Mouse (Mus musculus) limb, embryonic 10.5 days (tissue): ENCODE measurements at regions not wholly inside any gene's neighbourhood (a gene's known extent, or its start where the extent isn't known, plus 50 kb on each side); places are given as distances from the start of the nearest gene placed in this dataset.
A peak's percentile ranks its signal among the peaks of the same experiment; 100 is the strongest.

Source experiments
- DNase-seq: peaks from one replicate; pipeline ENCODE4 v3.0.0-alpha.2; 2017; ENCODE audit warnings: low spot score
- H3K27ac ChIP-seq: fragments of 300-500 bp; sonication (generic); 2 replicates; pipeline ENCODE4 v1.5.1; 2016; ENCODE audit warnings: mild to moderate bottlenecking
- H3K27me3 ChIP-seq: fragments of 300-500 bp; sonication (generic); 2 replicates; pipeline ENCODE4 v1.6.1; 2016; ENCODE audit warnings: low read depth, mild to moderate bottlenecking; ENCODE audit not compliant: poor library complexity, severe bottlenecking
- H3K36me3 ChIP-seq: fragments of 300-500 bp; sonication (generic); 2 replicates; pipeline ENCODE4 v1.6.1; 2016; ENCODE audit warnings: mild to moderate bottlenecking, moderate library complexity
- H3K4me1 ChIP-seq: fragments of 300-500 bp; sonication (generic); 2 replicates; pipeline ENCODE4 v1.6.1; 2016
- H3K4me3 ChIP-seq: fragments of 300-500 bp; sonication (generic); 2 replicates; pipeline ENCODE4 v1.5.1; 2016; ENCODE audit warnings: mild to moderate bottlenecking, moderate library complexity
- H3K9me3 ChIP-seq: fragments of 300-500 bp; sonication (generic); replicated peaks from 2 replicates; pipeline ENCODE4 v1.6.1; 2016; ENCODE audit warnings: mild to moderate bottlenecking
- WGBS: fragments of 180-500 bp; shearing (Covaris S2); methylation state at CpG from one replicate; pipeline ENCODE4 v1.1.7; 2016; 5-methylcytosine and 5-hydroxymethylcytosine counted together

- Histone ChIP-seq H3K4me1 (no peaks in the 10 kb centered on the region), H3K27ac (no peak overlapping the region), H3K4me3 (no peak overlapping the region), H3K36me3 (no peaks in the 10 kb centered on the region), H3K9me3 (no peaks in the 10 kb centered on the region), H3K27me3 (no peaks in the 10 kb centered on the region)
- 89% methylated on average over 3 of the region's 3 CpGs for WGBS
- DNase-seq, result no peak
These were observed 132.0 kb upstream of the Dcbld2 start for GRCm38 (mm10) chr16:58276281-58276680.

DNA sequence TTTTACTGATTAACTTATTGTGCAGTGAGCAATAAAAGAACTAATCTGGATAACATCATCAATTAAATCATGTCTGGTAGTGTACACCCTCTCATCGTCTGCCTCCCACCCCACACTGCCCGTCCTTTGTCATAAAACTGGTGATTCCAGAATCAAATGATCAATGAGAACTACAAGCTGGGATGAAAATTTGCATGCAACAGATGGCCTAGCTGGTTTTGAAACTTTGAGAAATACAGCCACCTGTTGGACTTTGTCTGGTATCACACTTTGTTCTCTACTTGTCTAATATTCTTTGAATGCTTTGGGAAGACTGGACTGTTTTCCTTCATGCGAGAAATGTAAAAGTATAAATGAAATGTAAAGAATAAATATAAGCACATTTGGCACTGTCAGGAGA, 126.8 kb upstream of the Dcbld2 start:
- no peak for DNase-seq
- no peak overlapping the region for H3K4me3 ChIP-seq
- 64% methylated on average over 3 of the region's 3 CpGs for WGBS
- H3K9me3 ChIP-seq, result no peaks in the 10 kb centered on the region
- 0 out of 2 replicates have a peak, but pooled peaks cover 4% of the 10 kb centered on the region for H3K4me1 ChIP-seq
- H3K27ac ChIP-seq, result no peak overlapping the region
- no peaks in the 10 kb centered on the region for H3K27me3 ChIP-seq
- H3K36me3 ChIP-seq, result no peaks in the 10 kb centered on the region

DNA sequence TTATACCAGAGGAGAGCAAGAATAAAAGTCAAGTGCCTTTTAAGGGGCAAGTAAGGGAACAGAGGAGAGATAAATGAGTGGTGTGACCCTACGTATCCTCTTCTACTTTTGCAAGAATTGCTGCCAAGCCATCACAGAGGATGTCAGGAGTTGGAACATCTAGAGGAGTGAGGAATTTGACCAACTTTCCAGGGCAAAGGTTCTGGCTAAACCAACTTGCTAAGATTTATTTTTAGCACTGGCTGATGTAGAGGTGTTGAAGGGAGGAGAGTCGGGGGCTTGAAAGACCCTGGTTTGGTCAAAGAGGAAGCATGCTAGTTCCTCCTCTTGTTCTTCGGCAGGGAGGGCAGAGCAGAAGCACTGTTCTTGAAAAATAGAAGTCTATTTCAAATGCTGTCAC, 113.8 kb upstream of the Dcbld2 start:
- no peak for DNase-seq

DNA sequence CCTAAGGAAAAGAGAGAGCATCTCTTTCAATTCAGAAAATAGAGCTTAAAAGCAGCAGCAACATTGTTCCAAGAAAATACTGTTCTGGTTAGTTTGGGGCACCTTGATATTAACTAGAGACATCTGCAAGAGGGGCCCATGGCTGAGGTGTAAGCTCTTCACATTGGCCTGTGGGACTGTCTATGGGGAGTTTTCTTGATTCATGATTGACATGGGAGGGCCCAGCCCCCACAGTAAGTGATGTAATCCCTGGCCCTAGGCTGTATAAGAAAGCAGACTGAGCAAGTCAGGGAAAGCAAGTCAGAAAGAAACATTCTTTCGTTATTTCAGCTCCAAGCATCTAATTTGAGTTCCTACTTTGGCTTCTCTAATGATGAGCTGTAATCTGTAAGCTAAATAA, 113.1 kb upstream of the Dcbld2 start:
- WGBS, result 90% methylated on average over 1 of the region's 1 CpGs
- H3K4me1 ChIP-seq, result no peaks in the 10 kb centered on the region
- H3K36me3 ChIP-seq, result no peaks in the 10 kb centered on the region
- no peaks in the 10 kb centered on the region for H3K27me3 ChIP-seq
- H3K4me3 ChIP-seq, result no peak overlapping the region
- H3K27ac ChIP-seq, result no peak overlapping the region
- DNase-seq, result no peak
- H3K9me3 ChIP-seq, result no peaks in the 10 kb centered on the region

More for the DNA sequence above, 113.8 kb upstream of the Dcbld2 start:
- Histone ChIP-seq H3K4me3 (no peak overlapping the region), H3K36me3 (no peaks in the 10 kb centered on the region), H3K27me3 (no peaks in the 10 kb centered on the region), H3K9me3 (no peaks in the 10 kb centered on the region), H3K27ac (no peak overlapping the region), H3K4me1 (no peaks in the 10 kb centered on the region)
- 89% methylated on average over 3 of the region's 3 CpGs for WGBS

DNA sequence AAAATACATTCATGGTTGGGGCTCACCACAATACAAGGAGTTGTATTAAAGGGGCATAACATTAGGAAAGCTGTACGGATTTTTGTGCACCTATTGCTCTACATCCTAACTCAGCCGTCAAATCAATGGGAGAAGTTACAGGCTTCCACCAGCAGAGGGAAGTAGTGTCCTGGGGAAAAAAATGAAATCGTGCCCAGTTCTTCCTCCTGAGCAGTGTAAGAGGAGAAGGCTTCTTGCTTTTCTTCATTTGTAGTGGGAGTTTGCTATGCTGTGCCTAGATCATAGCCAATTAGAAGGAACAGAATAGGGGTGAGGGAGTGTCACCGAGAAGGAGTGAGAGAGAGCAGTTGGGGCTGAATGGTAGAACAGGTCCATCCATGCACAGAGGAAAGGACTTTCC, 108.7 kb upstream of the Dcbld2 start:
- Histone ChIP-seq H3K36me3 (no peaks in the 10 kb centered on the region), H3K4me3 (no peak overlapping the region), H3K27ac (no peak overlapping the region), H3K27me3 (no peaks in the 10 kb centered on the region), H3K4me1 (no peaks in the 10 kb centered on the region; the same call in 1 of the 2 replicates), H3K9me3 (no peaks in the 10 kb centered on the region)
- WGBS, result 29% methylated on average over 4 of the region's 4 CpGs
- DNase-seq, result peak; percentile 47

GRCm38 (mm10) chr16:58300098-58300497, 108.1 kb upstream of the Dcbld2 start:
- Histone ChIP-seq H3K36me3 (no peaks in the 10 kb centered on the region), H3K4me1 (no peaks in the 10 kb centered on the region; the same call in 1 of the 2 replicates), H3K4me3 (no peak overlapping the region), H3K27me3 (no peaks in the 10 kb centered on the region), H3K9me3 (no peaks in the 10 kb centered on the region), H3K27ac (no peak overlapping the region)
- DNase-seq, result no peak
- 91% methylated on average over 6 of the region's 6 CpGs for WGBS

- H3K36me3 ChIP-seq, result no peaks in the 10 kb centered on the region
- H3K4me1 ChIP-seq, result no peaks in the 10 kb centered on the region; the same call in 1 of the 2 replicates
- H3K27me3 ChIP-seq, result no peaks in the 10 kb centered on the region
- no peak overlapping the region for H3K4me3 ChIP-seq
- 43% methylated on average over 5 of the region's 5 CpGs for WGBS
- H3K9me3 ChIP-seq, result no peaks in the 10 kb centered on the region
- H3K27ac ChIP-seq, result no peak overlapping the region
- no peak for DNase-seq
These were observed 104.7 kb upstream of the Dcbld2 start for GRCm38 (mm10) chr16:58303555-58303954.

- H3K27ac ChIP-seq, result no peak overlapping the region
- WGBS, result 79% methylated on average over 6 of the region's 6 CpGs
- no peak for DNase-seq
- no peaks in the 10 kb centered on the region for H3K36me3 ChIP-seq
- no peak overlapping the region for H3K4me3 ChIP-seq
- no peaks in the 10 kb centered on the region for H3K4me1 ChIP-seq
- H3K9me3 ChIP-seq, result no peaks in the 10 kb centered on the region
- H3K27me3 ChIP-seq, result no peaks in the 10 kb centered on the region
These were observed 91.3 kb upstream of the Dcbld2 start for GRCm38 (mm10) chr16:58316889-58317455.

DNA sequence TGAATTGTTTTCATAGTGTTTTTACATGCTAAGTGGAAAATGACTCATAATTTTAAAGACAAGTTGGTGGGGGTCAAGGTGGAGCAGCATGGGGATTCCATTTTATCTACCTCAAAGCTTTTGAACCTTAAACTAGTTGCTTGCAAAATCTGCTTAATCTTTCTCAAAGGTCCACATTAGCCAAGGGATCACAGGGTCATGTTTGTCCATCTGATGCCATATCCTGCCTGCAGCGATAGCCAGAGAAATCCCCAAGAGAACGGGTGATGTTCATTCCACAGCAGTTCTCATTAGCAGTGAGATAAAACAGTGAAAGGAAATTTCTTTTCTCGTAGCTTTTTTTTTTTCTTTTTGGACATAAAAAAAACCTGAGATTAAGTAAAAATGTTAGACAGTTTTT, 77.2 kb upstream of the Dcbld2 start:
- WGBS, result 77% methylated on average over 3 of the region's 3 CpGs
- H3K27ac ChIP-seq, result no peak overlapping the region

DNA sequence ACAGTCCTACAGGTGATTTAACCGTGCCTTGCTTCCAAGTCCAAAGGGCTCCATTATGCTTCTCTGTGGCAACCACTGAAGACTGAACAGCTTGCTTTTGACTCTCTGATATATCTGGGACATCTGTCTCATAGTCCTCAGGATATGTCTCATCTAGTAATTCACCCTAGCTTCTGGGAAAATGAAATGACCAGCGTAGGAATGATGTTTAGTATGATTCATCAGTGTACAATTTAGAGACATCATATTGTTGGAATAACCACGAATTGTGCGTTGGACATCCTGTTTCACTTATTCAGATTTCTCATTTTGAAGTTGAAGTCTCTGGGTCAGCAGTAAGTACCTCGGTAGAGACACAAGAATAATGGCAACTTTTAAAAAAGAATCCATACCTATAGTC, 64.3 kb upstream of the Dcbld2 start:
- DNase-seq, result no peak
- Histone ChIP-seq H3K27ac (no peak overlapping the region), H3K27me3 (no peaks in the 10 kb centered on the region), H3K4me3 (no peak overlapping the region), H3K36me3 (no peaks in the 10 kb centered on the region), H3K9me3 (no peaks in the 10 kb centered on the region), H3K4me1 (peaks cover 3% of the 10 kb centered on the region; the same call in 1 of the 2 replicates)
- WGBS, result 94% methylated on average over 5 of the region's 5 CpGs

More for the DNA sequence above, 77.2 kb upstream of the Dcbld2 start:
- Histone ChIP-seq H3K27me3 (no peaks in the 10 kb centered on the region), H3K9me3 (no peaks in the 10 kb centered on the region), H3K4me1 (no peaks in the 10 kb centered on the region), H3K4me3 (no peak overlapping the region), H3K36me3 (no peaks in the 10 kb centered on the region)
- no peak for DNase-seq

DNA sequence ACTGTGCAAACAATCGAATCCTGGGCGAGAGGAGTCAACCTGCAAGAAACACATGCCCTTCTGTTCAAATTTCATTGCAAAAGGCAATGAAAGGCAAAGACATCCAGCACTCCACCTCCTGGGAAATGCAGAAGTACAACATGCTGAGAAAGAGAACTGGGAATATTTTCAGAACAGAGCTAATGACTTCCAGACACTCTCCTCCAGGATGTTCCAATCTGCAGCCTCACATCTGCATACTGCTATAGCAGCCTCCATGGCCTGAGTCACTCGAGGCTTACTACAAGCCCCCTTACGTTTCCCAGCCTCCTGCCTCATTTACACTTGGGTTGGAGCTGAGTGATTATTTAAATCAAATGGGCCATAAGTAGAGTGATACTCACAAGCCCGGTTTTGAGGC, 58.9 kb upstream of the Dcbld2 start:
- peak; percentile 36 for DNase-seq
- Histone ChIP-seq H3K4me3 (no peak overlapping the region), H3K9me3 (no peaks in the 10 kb centered on the region), H3K36me3 (no peaks in the 10 kb centered on the region), H3K27ac (no peak overlapping the region), H3K4me1 (peaks cover 16% of the 10 kb centered on the region), H3K27me3 (no peaks in the 10 kb centered on the region)
- WGBS, result 36% methylated on average over 5 of the region's 5 CpGs

DNA sequence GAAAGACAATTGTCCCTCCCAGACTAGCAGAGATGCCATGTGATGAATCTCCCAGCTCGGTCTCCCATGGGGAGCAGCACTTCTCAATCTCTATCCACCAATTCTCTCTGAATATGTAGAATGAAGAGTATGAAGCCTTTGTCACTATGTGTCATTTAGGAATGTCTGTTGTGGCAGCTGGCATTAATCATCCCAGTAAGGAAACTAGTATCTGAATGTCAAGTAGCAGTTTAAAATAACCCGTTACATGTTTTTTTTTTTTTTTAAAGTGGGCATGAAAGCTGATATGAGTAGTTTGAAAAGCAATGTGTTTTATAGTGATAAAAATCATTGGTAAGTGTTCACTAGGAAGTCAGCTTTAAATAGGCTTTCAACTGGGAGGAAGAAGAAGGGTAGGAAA, 58.4 kb upstream of the Dcbld2 start:
- Histone ChIP-seq H3K36me3 (no peaks in the 10 kb centered on the region), H3K27ac (no peak overlapping the region), H3K27me3 (no peaks in the 10 kb centered on the region), H3K4me3 (no peak overlapping the region), H3K9me3 (no peaks in the 10 kb centered on the region), H3K4me1 (peaks cover 16% of the 10 kb centered on the region)
- WGBS, result 66% methylated on average over 2 of the region's 2 CpGs
- DNase-seq, result no peak

DNA sequence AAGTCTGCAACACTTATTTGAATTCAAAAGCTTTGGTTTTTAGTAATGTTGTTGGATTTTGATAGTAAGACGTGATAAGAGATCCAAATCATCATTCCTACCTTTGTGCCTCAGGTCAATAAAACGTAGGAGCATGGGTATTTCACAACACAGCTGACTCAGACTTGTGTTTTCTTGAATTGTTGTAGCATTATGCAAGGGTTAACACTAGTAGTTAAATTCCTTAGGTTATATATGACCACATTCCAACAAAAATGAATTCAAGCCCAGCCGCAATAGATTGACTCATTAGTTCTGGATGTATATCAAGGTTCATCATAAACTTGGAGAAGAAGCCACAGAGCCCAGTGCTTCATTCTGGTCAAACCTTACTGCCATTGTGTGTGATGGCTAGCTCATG, 56.1 kb upstream of the Dcbld2 start:
- no peak for DNase-seq
- 89% methylated on average over 3 of the region's 3 CpGs for WGBS
- Histone ChIP-seq H3K9me3 (no peaks in the 10 kb centered on the region), H3K27ac (no peak overlapping the region), H3K4me3 (no peak overlapping the region), H3K27me3 (no peaks in the 10 kb centered on the region), H3K36me3 (no peaks in the 10 kb centered on the region), H3K4me1 (peaks cover 16% of the 10 kb centered on the region)

DNA sequence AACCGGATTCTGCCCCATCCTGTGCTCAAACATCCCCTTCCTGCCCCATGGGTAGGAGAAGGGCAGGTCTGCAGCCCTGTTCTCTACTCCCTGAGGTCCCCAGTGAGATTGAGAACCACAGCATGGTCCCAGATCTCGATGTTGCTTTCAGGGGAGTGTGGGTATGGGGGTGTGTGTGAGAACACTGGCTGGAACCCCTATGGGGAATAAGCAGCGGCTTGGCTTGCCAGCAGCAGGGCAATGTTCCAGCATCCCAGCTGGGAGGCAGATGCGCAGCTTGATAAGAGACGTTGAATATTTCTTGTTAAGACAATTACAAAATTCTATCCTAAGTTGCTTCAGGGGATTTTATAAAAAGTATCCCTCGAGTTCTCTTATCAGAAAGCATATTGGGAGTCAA, 53.7 kb upstream of the Dcbld2 start:
- Histone ChIP-seq H3K27me3 (no peaks in the 10 kb centered on the region), H3K4me1 (peaks cover 7% of the 10 kb centered on the region), H3K9me3 (no peaks in the 10 kb centered on the region), H3K27ac (no peak overlapping the region), H3K36me3 (no peaks in the 10 kb centered on the region), H3K4me3 (no peak overlapping the region)
- 84% methylated on average over 6 of the region's 6 CpGs for WGBS
- DNase-seq, result no peak
